Mouse (Mus musculus): ENCODE results near the gene Aunip. TPM values are rescaled to one million over a fixed set of nuclear protein-coding genes. Genes with fewer than 3 reads are reported as not detected.
"Not testable (repeated sequence)": the region's sequence is repeated elsewhere in the genome, so short reads cannot be mapped to it uniquely, and the experiment has no call there.

Gene Aunip
- polyA plus RNA-seq, 1 experiment from 2014 or later, result 14.6 TPM

GRCm38 (mm10) chr4:134483078-134483688 lies 27.6 kb upstream of the Aunip start:
- no peaks in the 10 kb centered on the region for H3K9me3 ChIP-seq (ENCODE audit: control insufficient read depth, low read length)
- no peak for ATAC-seq
- H3K4me3 ChIP-seq (ENCODE audit: low read length), result no peak overlapping the region
- no peaks in the 10 kb centered on the region for H3K36me3 ChIP-seq (ENCODE audit: control insufficient read depth, insufficient read depth, low read length)
- no peak overlapping the region for H3K27ac ChIP-seq (ENCODE audit: low read length)
- no peaks in the 10 kb centered on the region for H3K27me3 ChIP-seq (replicated peaks; ENCODE audit: control insufficient read depth, insufficient read depth, low read length)
- H3K4me1 ChIP-seq (ENCODE audit: control insufficient read depth, insufficient read depth, low read length), result no peaks in the 10 kb centered on the region
- H3K9ac ChIP-seq (ENCODE audit: low read depth, low read length), result no peak overlapping the region
- no peak overlapping the region for H3K4me2 ChIP-seq (ENCODE audit: low read depth, low read length)
- WGBS, result 63% methylated on average over 6 of the region's 6 CpGs

GRCm38 (mm10) chr4:134483696-134484095 lies 27.1 kb upstream of the Aunip start:
- 43% methylated on average over 6 of the region's 6 CpGs for WGBS
- no peaks in the 10 kb centered on the region for H3K4me1 ChIP-seq (ENCODE audit: control insufficient read depth, insufficient read depth, low read length)
- no peak overlapping the region for H3K4me3 ChIP-seq (ENCODE audit: low read length)
- ATAC-seq, result no peak
- no peak overlapping the region for H3K9ac ChIP-seq (ENCODE audit: low read depth, low read length)
- H3K9me3 ChIP-seq (ENCODE audit: control insufficient read depth, low read length), result no peaks in the 10 kb centered on the region
- no peaks in the 10 kb centered on the region for H3K36me3 ChIP-seq (ENCODE audit: control insufficient read depth, insufficient read depth, low read length)
- no peak overlapping the region for H3K4me2 ChIP-seq (ENCODE audit: low read depth, low read length)
- H3K27ac ChIP-seq (ENCODE audit: low read length), result no peak overlapping the region
- H3K27me3 ChIP-seq (replicated peaks; ENCODE audit: control insufficient read depth, insufficient read depth, low read length), result no peaks in the 10 kb centered on the region

GRCm38 (mm10) chr4:134484231-134484630 lies 26.6 kb upstream of the Aunip start:
- Histone ChIP-seq H3K9me3 (ENCODE audit: control insufficient read depth, low read length) (no peaks in the 10 kb centered on the region), H3K36me3 (ENCODE audit: control insufficient read depth, insufficient read depth, low read length) (no peaks in the 10 kb centered on the region), H3K4me2 (ENCODE audit: low read depth, low read length) (no peak overlapping the region), H3K27me3 (replicated peaks; ENCODE audit: control insufficient read depth, insufficient read depth, low read length) (no peaks in the 10 kb centered on the region), H3K4me1 (ENCODE audit: control insufficient read depth, insufficient read depth, low read length) (no peaks in the 10 kb centered on the region), H3K4me3 (ENCODE audit: low read length) (no peak overlapping the region), H3K27ac (ENCODE audit: low read length) (no peak overlapping the region), H3K9ac (ENCODE audit: low read depth, low read length) (no peak overlapping the region)
- WGBS, result 82% methylated on average over 10 of the region's 10 CpGs
- no peak for ATAC-seq

GRCm38 (mm10) chr4:134485151-134485900 lies 25.5 kb upstream of the Aunip start:
- no peak overlapping the region for H3K27ac ChIP-seq (ENCODE audit: low read length)
- no peak overlapping the region for H3K4me2 ChIP-seq (ENCODE audit: low read depth, low read length)
- no peaks in the 10 kb centered on the region for H3K27me3 ChIP-seq (replicated peaks; ENCODE audit: control insufficient read depth, insufficient read depth, low read length)
- no peaks in the 10 kb centered on the region for H3K9me3 ChIP-seq (ENCODE audit: control insufficient read depth, low read length)
- no peak for ATAC-seq
- H3K9ac ChIP-seq (ENCODE audit: low read depth, low read length), result no peak overlapping the region
- H3K4me3 ChIP-seq (ENCODE audit: low read length), result no peak overlapping the region
- 0 out of 2 replicates have a peak, but pooled peaks cover 2% of the 10 kb centered on the region for H3K4me1 ChIP-seq (ENCODE audit: control insufficient read depth, insufficient read depth, low read length)
- 81% methylated on average over 5 of the region's 5 CpGs for WGBS
- H3K36me3 ChIP-seq (ENCODE audit: control insufficient read depth, insufficient read depth, low read length), result no peaks in the 10 kb centered on the region

- H3K36me3 ChIP-seq (ENCODE audit: control insufficient read depth, insufficient read depth, low read length), result no peaks in the 10 kb centered on the region
- no peak overlapping the region for H3K9ac ChIP-seq (ENCODE audit: low read depth, low read length)
- peaks cover 9% of the 10 kb centered on the region; the same call in 1 of the 2 replicates for H3K4me1 ChIP-seq (ENCODE audit: control insufficient read depth, insufficient read depth, low read length)
- H3K27ac ChIP-seq (ENCODE audit: low read length), result no peak overlapping the region
- H3K4me2 ChIP-seq (ENCODE audit: low read depth, low read length), result no peak overlapping the region
- no peak overlapping the region for H3K4me3 ChIP-seq (ENCODE audit: low read length)
- 90% methylated on average over 5 of the region's 5 CpGs for WGBS
- H3K27me3 ChIP-seq (replicated peaks; ENCODE audit: control insufficient read depth, insufficient read depth, low read length), result no peaks in the 10 kb centered on the region
- ATAC-seq, result no peak
- no peaks in the 10 kb centered on the region for H3K9me3 ChIP-seq (ENCODE audit: control insufficient read depth, low read length)
These were observed 22.6 kb upstream of the Aunip start for GRCm38 (mm10) chr4:134488211-134488610.

GRCm38 (mm10) chr4:134489986-134490665 lies 20.7 kb upstream of the Aunip start:
- WGBS, result 67% methylated on average over 11 of the region's 11 CpGs

GRCm38 (mm10) chr4:134491716-134492115 lies 19.1 kb upstream of the Aunip start:
- no peaks in the 10 kb centered on the region for H3K9me3 ChIP-seq (ENCODE audit: control insufficient read depth, low read length)
- WGBS, result 55% methylated on average over 6 of the region's 6 CpGs
- H3K9ac ChIP-seq (ENCODE audit: low read depth, low read length), result no peak overlapping the region
- H3K27me3 ChIP-seq (replicated peaks; ENCODE audit: control insufficient read depth, insufficient read depth, low read length), result no peaks in the 10 kb centered on the region
- H3K4me3 ChIP-seq (ENCODE audit: low read length), result no peak overlapping the region
- H3K4me1 ChIP-seq (ENCODE audit: control insufficient read depth, insufficient read depth, low read length), result peaks cover 28% of the 10 kb centered on the region
- ATAC-seq, result peak; percentile 17; the same call in 1 of the 2 replicates
- H3K4me2 ChIP-seq (ENCODE audit: low read depth, low read length), result no peak overlapping the region
- H3K36me3 ChIP-seq (ENCODE audit: control insufficient read depth, insufficient read depth, low read length), result no peaks in the 10 kb centered on the region
- no peak overlapping the region; the same call in 1 of the 2 replicates for H3K27ac ChIP-seq (ENCODE audit: low read length)

More at GRCm38 (mm10) chr4:134489986-134490665, 20.7 kb upstream of the Aunip start:
- Histone ChIP-seq H3K9ac (ENCODE audit: low read depth, low read length) (no peak overlapping the region), H3K4me2 (ENCODE audit: low read depth, low read length) (no peak overlapping the region), H3K4me1 (ENCODE audit: control insufficient read depth, insufficient read depth, low read length) (peaks cover 18% of the 10 kb centered on the region), H3K9me3 (ENCODE audit: control insufficient read depth, low read length) (no peaks in the 10 kb centered on the region), H3K27ac (ENCODE audit: low read length) (peak overlapping the region; percentile 60), H3K27me3 (replicated peaks; ENCODE audit: control insufficient read depth, insufficient read depth, low read length) (no peaks in the 10 kb centered on the region), H3K4me3 (ENCODE audit: low read length) (no peak overlapping the region), H3K36me3 (ENCODE audit: control insufficient read depth, insufficient read depth, low read length) (no peaks in the 10 kb centered on the region)
- ATAC-seq, result peak; percentile 66

- not testable (repeated sequence) for H3K27ac ChIP-seq (ENCODE audit: low read length); H3K36me3 ChIP-seq (ENCODE audit: control insufficient read depth, insufficient read depth, low read length); H3K4me3 ChIP-seq (ENCODE audit: low read length); H3K27me3 ChIP-seq (replicated peaks; ENCODE audit: control insufficient read depth, insufficient read depth, low read length); H3K4me2 ChIP-seq (ENCODE audit: low read depth, low read length); H3K9ac ChIP-seq (ENCODE audit: low read depth, low read length); H3K9me3 ChIP-seq (ENCODE audit: control insufficient read depth, low read length); ATAC-seq
- 91% methylated on average over 6 of the region's 6 CpGs for WGBS
- peaks cover 34% of the 10 kb centered on the region for H3K4me1 ChIP-seq (ENCODE audit: control insufficient read depth, insufficient read depth, low read length)
These were observed 16.6 kb upstream of the Aunip start for GRCm38 (mm10) chr4:134494161-134494560.

GRCm38 (mm10) chr4:134494780-134495545 lies 15.8 kb upstream of the Aunip start:
- H3K9ac ChIP-seq (ENCODE audit: low read depth, low read length), result no peak overlapping the region
- peak overlapping the region; percentile 85 for H3K27ac ChIP-seq (ENCODE audit: low read length)
- WGBS, result 53% methylated on average over 16 of the region's 16 CpGs

More at GRCm38 (mm10) chr4:134494780-134495545, 15.8 kb upstream of the Aunip start:
- no peaks in the 10 kb centered on the region for H3K27me3 ChIP-seq (replicated peaks; ENCODE audit: control insufficient read depth, insufficient read depth, low read length)
- H3K36me3 ChIP-seq (ENCODE audit: control insufficient read depth, insufficient read depth, low read length), result no peaks in the 10 kb centered on the region
- no peak overlapping the region for H3K4me2 ChIP-seq (ENCODE audit: low read depth, low read length)
- peak; percentile 56 for ATAC-seq
- peaks cover 32% of the 10 kb centered on the region for H3K4me1 ChIP-seq (ENCODE audit: control insufficient read depth, insufficient read depth, low read length)
- no peaks in the 10 kb centered on the region for H3K9me3 ChIP-seq (ENCODE audit: control insufficient read depth, low read length)
- H3K4me3 ChIP-seq (ENCODE audit: low read length), result no peak overlapping the region

Data from intestine, embryonic 16.5 days (tissue).